Mouse (Mus musculus) neural tube, embryonic 10.5 days (tissue): ENCODE measurements at regions not wholly inside any gene's neighbourhood (a gene's known extent, or its start where the extent isn't known, plus 50 kb on each side); places are given as distances from the start of the nearest gene placed in this dataset.

ENCODE experiments used
- DNase-seq: peaks from one replicate; pipeline ENCODE4 v3.0.0-alpha.2; 2017; ENCODE audit warnings: low spot score; ENCODE audit errors: extremely low spot score

- DNase-seq = no peak
Measured at GRCm38 (mm10) chr2:57611599-57611998, 374.2 kb downstream of the Gpd2 start.

GRCm38 (mm10) chr2:57613243-57613642 is 375.8 kb downstream of the Gpd2 start:
- DNase-seq = peak; percentile 17

GRCm38 (mm10) chr2:57614587-57614991 is 377.2 kb downstream of the Gpd2 start:
- DNase-seq = no peak

- peak; percentile 46 for DNase-seq
Measured at GRCm38 (mm10) chr2:57616525-57617225, 379.2 kb downstream of the Gpd2 start.

- DNase-seq = no peak
Measured at GRCm38 (mm10) chr2:57617258-57617657, 379.8 kb downstream of the Gpd2 start.

GRCm38 (mm10) chr2:57644117-57644516 is 353.6 kb upstream of the Galnt5 start:
- no peak for DNase-seq

GRCm38 (mm10) chr2:57644541-57644940 is 353.1 kb upstream of the Galnt5 start:
- no peak for DNase-seq

GRCm38 (mm10) chr2:57649002-57649401 is 348.7 kb upstream of the Galnt5 start:
- DNase-seq = no peak

GRCm38 (mm10) chr2:57657409-57657808 is 340.3 kb upstream of the Galnt5 start:
- no peak for DNase-seq

- no peak for DNase-seq
Measured at GRCm38 (mm10) chr2:57661838-57662237, 335.8 kb upstream of the Galnt5 start.

- no peak for DNase-seq
Measured at GRCm38 (mm10) chr2:57672007-57672643, 325.6 kb upstream of the Galnt5 start.

- no peak for DNase-seq
Measured at GRCm38 (mm10) chr2:57689877-57690276, 307.8 kb upstream of the Galnt5 start.

- no peak for DNase-seq
Measured at GRCm38 (mm10) chr2:57696992-57697772, 300.5 kb upstream of the Galnt5 start.

- peak; percentile 48 for DNase-seq
Measured at GRCm38 (mm10) chr2:57698659-57699061, 299.0 kb upstream of the Galnt5 start.

- DNase-seq = peak; percentile 14
Measured at GRCm38 (mm10) chr2:57699226-57699625, 298.5 kb upstream of the Galnt5 start.

GRCm38 (mm10) chr2:57716754-57717510 is 280.8 kb upstream of the Galnt5 start:
- no peak for DNase-seq
